Mouse (Mus musculus) heart, adult 2 months (tissue): ENCODE results near the gene Armc9. TPM values are rescaled to one million over a fixed set of nuclear protein-coding genes. Genes with fewer than 3 reads are reported as not detected.

ENCODE experiments used
- DNase-seq, 2 experiments: peaks; one replicate each; pipeline ENCODE4 v3.0.0; 2021
- H3K27ac ChIP-seq: fragments of 200-600 bp; 2 replicates; pipeline ENCODE4 v1.8.1; 2022
- H3K27me3 ChIP-seq: fragments of 200-500 bp; 2 replicates; pipeline ENCODE4 v1.6.1; 2012; ENCODE audit warnings: mild to moderate bottlenecking, low read length, inconsistent platforms, mixed read lengths; ENCODE audit not compliant: control insufficient read depth, insufficient read depth
- H3K36me3 ChIP-seq: fragments of 200-500 bp; 2 replicates; pipeline ENCODE4 v1.6.1; 2012; ENCODE audit warnings: low read length, inconsistent platforms; ENCODE audit not compliant: control insufficient read depth, insufficient read depth
- H3K4me1 ChIP-seq: fragments of 200-500 bp; 2 replicates; pipeline ENCODE4 v1.6.1; 2011; ENCODE audit warnings: low read length; ENCODE audit not compliant: control insufficient read depth, insufficient read depth
- H3K4me3 ChIP-seq: fragments of 200-600 bp; 2 replicates; pipeline ENCODE4 v1.8.1; 2022
- H3K79me2 ChIP-seq: fragments of 200-500 bp; replicated peaks from 2 replicates; pipeline ENCODE4 v1.6.1; 2012; ENCODE audit warnings: mild to moderate bottlenecking, inconsistent platforms, low read length, moderate library complexity, mixed read lengths; ENCODE audit not compliant: control insufficient read depth, insufficient read depth
- H3K9ac ChIP-seq: fragments of 200-500 bp; 2 replicates; pipeline ENCODE4 v1.6.1; 2012; ENCODE audit warnings: low read depth, mild to moderate bottlenecking, control low read depth, inconsistent platforms, low read length, mixed read lengths
- CTCF ChIP-seq: fragments of 200-600 bp; IDR thresholded peaks from 2 replicates; pipeline ENCODE4 v1.8.1; 2022; ENCODE audit warnings: antibody characterized with exemption, mild to moderate bottlenecking, moderate library complexity
- EP300 ChIP-seq: fragments of 200-500 bp; IDR thresholded peaks from 2 replicates; pipeline ENCODE4 v1.6.1; 2011; ENCODE audit warnings: low read depth, low read length, control low read depth; ENCODE audit not compliant: insufficient read depth
- POLR2A ChIP-seq: fragments of 200-500 bp; IDR thresholded peaks from 2 replicates; pipeline ENCODE4 v1.6.1; 2011; ENCODE audit warnings: mild to moderate bottlenecking, low read depth, low read length, control low read depth; ENCODE audit not compliant: insufficient read depth
- WGBS: fragments of 180-500 bp; shearing (Covaris S2); methylation state at CpG from one replicate; pipeline ENCODE4 v1.1.7; 2018; 5-methylcytosine and 5-hydroxymethylcytosine counted together
- intact Hi-C: fragments of 180-260 bp; cut with DNase I; formaldehyde crosslinking; loops from one replicate; pipeline ENCODE4 v1.15.1; 2025
- long read RNA-seq: library from polyadenylated mRNA; stranded (forward); transcript quantifications from one replicate; pipeline ENCODE4 v2.0.0, GENCODE M21; 2021
- polyA plus RNA-seq: library from polyadenylated mRNA; depleted of rRNA; stranded (reverse); fragments of >200 nt; gene quantifications from 2 replicates; pipeline ENCODE4 v1.2.3, GENCODE M21; 2012; rRNA removed
- total RNA-seq, 2 experiments: library from RNA; stranded (reverse); gene quantifications; 2 replicates each; pipeline ENCODE4 v1.2.3; 2021

Gene Armc9
- total RNA-seq (1 to 10 TPM; 3.5 TPM), polyA plus RNA-seq (1.6 and 2.4 TPM in 2 replicates)
- long read RNA-seq, full-length matches to known transcripts = 1 of 4 reads
- long read RNA-seq, partial matches to known transcripts = 2 of 4 reads
- long read RNA-seq, other reads (novel, unspliced or antisense) = 1 of 4 reads

DNA sequence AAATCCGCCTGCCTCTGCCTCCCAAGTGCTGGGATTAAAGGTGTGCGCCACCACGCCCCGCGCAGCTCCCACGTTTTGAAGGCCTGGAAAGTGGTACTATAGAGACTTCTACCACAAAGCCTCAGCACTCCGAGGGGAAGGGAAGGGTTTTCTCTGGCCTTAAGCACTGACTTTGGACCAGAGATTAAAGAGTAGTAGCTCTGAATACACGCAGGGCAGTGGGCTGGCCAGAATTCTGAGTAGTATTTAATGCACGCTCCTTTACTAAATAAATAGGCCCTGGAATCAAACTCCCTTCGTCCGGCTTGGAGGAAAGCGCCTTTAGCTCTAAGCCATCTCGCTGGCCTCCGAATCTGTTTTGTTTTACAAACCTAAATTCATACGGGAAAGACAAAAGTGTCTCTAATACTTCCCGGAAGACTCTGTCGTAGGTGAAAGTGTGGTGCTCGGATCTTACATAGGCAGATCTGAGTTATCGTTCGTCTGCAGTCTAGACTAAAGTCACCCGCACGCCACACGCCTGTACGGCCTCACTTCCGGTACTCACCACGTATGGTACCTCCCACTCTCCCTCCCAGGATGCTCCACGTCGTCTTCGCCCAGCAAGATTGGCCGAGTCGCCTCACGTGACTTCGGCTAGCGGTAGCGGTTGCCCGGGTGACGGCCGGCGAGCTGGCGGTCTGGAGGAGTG, at the start of gene Armc9:
TSS of gene Armc9 (plus strand) at position 648 of the 691 bp plus-strand sequence.
- Histone ChIP-seq H3K4me3 (peak within 1 kb of the TSS; percentile 91), H3K27ac (peak within 1 kb of the TSS; percentile 73), H3K9ac (peak within 1 kb of the TSS; percentile 60), H3K27me3 (no peaks in the 10 kb centered on the region), H3K36me3 (no peaks in the 10 kb centered on the region), H3K4me1 (peaks cover 3% of the 10 kb centered on the region; the same call in 1 of the 2 replicates), H3K79me2 (no peaks in the 10 kb centered on the region)
- TF ChIP-seq POLR2A = peak; percentile 99
- no peak for TF ChIP-seq CTCF
- TF ChIP-seq EP300 = peak; percentile 83
- DNase-seq = peak; percentile 92 to 96
- 3% methylated on average over 40 of the region's 40 CpGs for WGBS
- intact Hi-C loops = loop anchor here (5.0 kb wide), 1 partner anchor 92 kb away; the partner anchor contains the start of gene Psmd1

DNA sequence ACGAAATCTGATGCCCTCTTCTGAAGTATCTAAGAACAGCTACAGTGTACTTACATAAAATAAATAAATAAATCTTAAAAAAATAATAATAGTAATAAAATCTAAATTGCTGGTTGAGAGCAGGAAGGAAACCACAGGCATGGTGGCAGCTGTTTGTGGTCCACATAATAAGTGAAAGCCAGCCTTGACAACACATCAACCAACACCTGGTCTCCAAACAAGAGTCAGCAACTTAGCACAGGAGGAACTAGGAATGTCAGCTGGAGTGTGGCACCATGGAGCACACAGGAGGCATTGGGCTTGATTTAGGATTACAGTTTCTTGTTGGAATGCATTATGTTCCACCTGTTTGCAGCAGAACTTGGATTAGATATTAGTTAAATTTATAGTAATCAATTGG, 49.5 kb upstream of the Armc9 start:
- Histone ChIP-seq H3K27ac (no peak overlapping the region), H3K9ac (no peak overlapping the region), H3K4me1 (no peaks in the 10 kb centered on the region), H3K27me3 (no peaks in the 10 kb centered on the region), H3K79me2 (no peaks in the 10 kb centered on the region), H3K36me3 (no peaks in the 10 kb centered on the region), H3K4me3 (no peak overlapping the region)
- WGBS = 94% methylated on average over 1 of the region's 1 CpGs
- no peak for DNase-seq
- TF ChIP-seq POLR2A (no peak), EP300 (no peak), CTCF (no peak)
- intact Hi-C loops = no loop called here

DNA sequence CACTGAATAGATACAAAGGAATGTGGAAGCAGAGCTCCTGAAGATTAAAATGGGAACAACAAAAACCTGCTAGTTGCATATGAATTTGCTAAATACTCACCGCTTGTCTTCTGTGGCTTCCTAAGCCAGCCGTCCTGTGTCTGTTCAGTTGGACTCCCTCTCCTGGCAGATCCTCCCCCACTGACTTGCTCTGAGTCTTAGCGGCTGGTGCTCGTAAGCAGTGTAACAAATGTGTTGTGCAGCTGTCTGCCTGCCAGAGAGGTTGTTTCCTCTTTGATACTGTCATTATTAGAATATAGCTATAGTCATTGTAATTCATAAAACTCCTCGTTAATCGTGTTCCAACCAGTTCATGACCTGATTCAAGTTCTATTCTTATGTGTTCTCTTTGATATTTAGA, 42.8 kb upstream of the Armc9 start, which contains the start of gene Htr2b:
TSS of gene Htr2b (minus strand) at position 192 of the 400 bp plus-strand sequence.
- no peaks in the 10 kb centered on the region; the same call in 1 of the 2 replicates for H3K79me2 ChIP-seq
- no peak within 1 kb of the TSS for H3K9ac ChIP-seq
- intact Hi-C loops = no loop called here
- no peak within 1 kb of the TSS; the same call in 1 of the 2 replicates for H3K27ac ChIP-seq
- H3K4me1 ChIP-seq = peaks cover 4% of the 10 kb centered on the region; the same call in 1 of the 2 replicates
- peaks cover 8% of the 10 kb centered on the region for H3K36me3 ChIP-seq
- DNase-seq = peak; percentile 44 to 52
- H3K27me3 ChIP-seq = no peaks in the 10 kb centered on the region
- 26% methylated on average over 6 of the region's 6 CpGs for WGBS
- no peak for TF ChIP-seq POLR2A
- TF ChIP-seq EP300 = 0 out of 2 replicates have a peak, but pooled peaks have one; percentile 33
- peak; percentile 47 for TF ChIP-seq CTCF
- no peak within 1 kb of the TSS for H3K4me3 ChIP-seq

DNA sequence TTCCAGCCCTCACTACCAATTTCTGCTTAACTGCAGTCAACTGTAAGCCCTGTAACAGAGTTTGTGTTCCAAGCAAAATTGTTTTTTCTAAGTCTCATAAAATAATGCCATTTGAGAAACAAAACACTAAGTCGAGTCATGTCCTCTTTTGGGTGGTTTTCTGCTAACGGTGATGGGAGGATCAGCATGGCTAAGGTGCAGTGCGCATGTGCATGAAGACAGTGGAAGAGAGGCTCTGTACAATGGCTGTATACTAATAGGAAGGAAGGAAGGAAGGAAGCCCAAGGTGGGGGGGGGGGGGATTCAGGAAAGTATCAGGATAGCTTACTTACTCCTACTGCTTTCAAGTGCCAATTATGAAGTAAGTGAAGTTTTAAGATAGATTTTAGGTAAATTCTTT, 40.4 kb upstream of the Armc9 start:
- Histone ChIP-seq H3K4me1 (peaks cover 4% of the 10 kb centered on the region; the same call in 1 of the 2 replicates), H3K9ac (no peak overlapping the region), H3K27me3 (no peaks in the 10 kb centered on the region), H3K27ac (no peak overlapping the region), H3K79me2 (no peaks in the 10 kb centered on the region; the same call in 1 of the 2 replicates), H3K36me3 (peaks cover 8% of the 10 kb centered on the region), H3K4me3 (no peak overlapping the region)
- 49% methylated on average over 3 of the region's 3 CpGs for WGBS
- TF ChIP-seq EP300 (no peak), POLR2A (no peak), CTCF (no peak)
- DNase-seq = peak in 1 of 2 experiments; percentile 4
- intact Hi-C loops = no loop called here

DNA sequence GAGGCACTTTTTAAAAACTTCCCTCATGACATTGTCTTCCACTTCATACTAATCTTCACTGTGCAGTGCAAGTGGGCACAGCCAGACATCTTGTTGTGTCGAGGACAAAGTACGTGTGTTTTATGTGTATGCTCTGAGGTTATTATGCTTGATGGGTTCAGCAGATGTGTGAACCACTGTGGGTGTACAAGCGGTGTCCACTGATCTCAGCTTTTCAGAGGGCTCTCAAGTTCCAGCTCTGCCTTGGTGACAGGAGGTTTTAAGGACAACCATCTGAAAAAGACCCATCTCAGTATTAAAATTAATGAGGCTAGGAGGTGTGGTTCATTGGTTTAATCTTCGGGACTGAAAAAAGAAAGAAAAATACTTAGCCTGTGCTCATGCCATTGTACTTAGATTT, 35.0 kb upstream of the Armc9 start:
- Histone ChIP-seq H3K79me2 (no peaks in the 10 kb centered on the region), H3K9ac (no peak overlapping the region), H3K27ac (no peak overlapping the region), H3K4me1 (no peaks in the 10 kb centered on the region), H3K27me3 (no peaks in the 10 kb centered on the region), H3K36me3 (peaks cover 4% of the 10 kb centered on the region), H3K4me3 (no peak overlapping the region)
- intact Hi-C loops = no loop called here
- DNase-seq = no peak
- WGBS = 78% methylated on average over 4 of the region's 4 CpGs
- no peak for TF ChIP-seq POLR2A
- TF ChIP-seq EP300 = no peak
- TF ChIP-seq CTCF = no peak

DNA sequence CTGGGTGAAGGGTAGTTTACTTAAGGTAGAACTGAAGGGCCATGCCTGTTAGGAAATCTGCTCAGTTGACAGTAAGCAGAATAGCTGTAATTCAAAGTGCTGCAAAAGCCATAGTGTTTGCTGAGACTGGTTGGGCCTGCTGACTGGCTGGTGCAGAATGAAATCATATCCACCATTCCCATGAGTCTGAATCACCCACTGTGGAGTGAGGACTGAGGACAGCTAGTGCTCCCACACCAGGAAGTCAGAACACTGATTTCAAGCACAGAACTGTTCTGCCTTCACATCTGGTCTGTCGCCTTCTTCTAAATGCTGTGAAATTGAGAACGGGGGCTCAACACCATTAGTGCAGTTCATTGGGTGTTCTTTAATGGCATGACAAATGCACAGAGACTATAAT, 28.5 kb upstream of the Armc9 start:
- H3K4me3 ChIP-seq = no peak overlapping the region
- WGBS = 93% methylated on average over 2 of the region's 2 CpGs
- intact Hi-C loops = no loop called here
- no peaks in the 10 kb centered on the region for H3K4me1 ChIP-seq
- H3K9ac ChIP-seq = no peak overlapping the region
- H3K27ac ChIP-seq = no peak overlapping the region
- TF ChIP-seq POLR2A (no peak), EP300 (no peak)
- no peaks in the 10 kb centered on the region for H3K27me3 ChIP-seq
- no peaks in the 10 kb centered on the region for H3K36me3 ChIP-seq
- H3K79me2 ChIP-seq = no peaks in the 10 kb centered on the region
- DNase-seq = no peak
